Mouse (Mus musculus) WW6 (cell line): Measurements from ENCODE around the gene Astn2.

Experiments used
- DNase-seq: peaks from one replicate; pipeline ENCODE4 v3.0.0-alpha.2; 2013; ENCODE audit warnings: low read depth, low spot score

The Astn2 gene

DNA sequence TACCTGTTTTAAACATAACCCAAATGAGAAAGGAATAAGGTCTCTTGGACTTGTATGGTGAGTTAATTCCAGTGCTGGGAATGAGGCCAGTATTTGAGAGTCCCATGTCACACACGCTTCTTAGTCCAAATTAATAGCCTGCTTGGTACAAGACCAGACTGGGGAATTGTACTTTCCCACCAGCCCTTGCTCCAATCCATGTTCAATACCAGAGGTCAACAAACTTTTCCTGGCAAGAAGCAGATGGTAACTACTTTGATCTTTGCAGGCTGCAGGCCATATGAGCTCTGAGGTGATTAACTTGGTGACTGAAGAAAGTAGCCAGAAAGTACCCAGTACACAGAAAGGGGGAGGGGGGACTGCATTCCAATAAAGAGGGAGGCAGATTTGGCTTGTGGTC is 91.7 kb downstream of the Astn2 start:
- no peak for DNase-seq

DNA sequence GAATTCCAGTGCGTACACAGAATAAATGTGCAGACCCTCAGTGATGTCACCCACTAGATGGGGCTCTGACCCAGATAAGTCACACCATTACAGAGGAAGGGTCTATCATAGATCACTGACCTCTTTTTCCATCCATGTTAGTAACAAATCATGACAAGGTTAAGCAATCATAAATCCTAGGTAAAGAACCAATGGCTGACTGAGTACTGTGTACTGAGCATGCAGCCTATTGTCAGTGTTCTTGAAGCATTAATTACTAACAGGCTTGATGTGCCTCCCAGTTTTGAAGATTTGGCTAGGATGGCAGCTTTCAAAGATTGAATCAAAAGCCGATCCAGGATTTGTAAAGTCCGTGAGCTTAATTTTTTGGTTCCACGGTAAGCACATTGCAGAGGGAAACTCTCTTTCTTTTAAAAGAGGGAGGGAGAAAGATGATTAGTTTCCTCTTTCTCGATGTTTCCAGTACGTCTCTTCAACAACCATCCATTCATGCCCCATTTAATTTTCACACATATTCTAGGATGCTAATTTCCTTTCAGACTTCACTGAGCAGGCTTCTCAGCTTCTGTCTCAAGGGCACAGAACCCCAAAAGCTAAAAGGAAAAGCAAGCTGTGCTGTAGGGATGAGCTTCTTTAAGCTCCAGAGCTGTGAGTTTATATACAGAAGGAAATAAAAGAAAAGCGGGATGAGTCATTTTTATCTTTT is 93.9 kb downstream of the Astn2 start:
- DNase-seq, result no peak

DNA sequence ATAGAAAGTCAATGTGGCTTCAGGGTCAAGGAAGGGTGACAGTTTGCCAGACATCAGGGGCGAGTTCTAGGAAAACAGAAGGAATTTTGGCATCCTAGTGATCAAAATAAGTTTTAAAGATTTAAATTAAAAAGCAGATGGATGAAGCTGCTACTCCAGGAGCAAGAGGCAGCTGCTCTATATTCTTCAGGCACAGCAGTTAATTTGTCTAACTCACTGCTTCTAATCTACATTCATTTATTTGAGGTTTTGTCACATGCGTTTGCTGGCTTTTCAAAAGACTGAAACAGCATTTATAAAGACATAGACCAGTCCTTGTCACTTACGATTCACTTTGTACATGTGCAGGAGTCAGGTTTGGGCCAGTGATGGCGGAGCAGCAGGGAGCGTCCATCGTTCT is 98.0 kb downstream of the Astn2 start:
- DNase-seq, result no peak

DNA sequence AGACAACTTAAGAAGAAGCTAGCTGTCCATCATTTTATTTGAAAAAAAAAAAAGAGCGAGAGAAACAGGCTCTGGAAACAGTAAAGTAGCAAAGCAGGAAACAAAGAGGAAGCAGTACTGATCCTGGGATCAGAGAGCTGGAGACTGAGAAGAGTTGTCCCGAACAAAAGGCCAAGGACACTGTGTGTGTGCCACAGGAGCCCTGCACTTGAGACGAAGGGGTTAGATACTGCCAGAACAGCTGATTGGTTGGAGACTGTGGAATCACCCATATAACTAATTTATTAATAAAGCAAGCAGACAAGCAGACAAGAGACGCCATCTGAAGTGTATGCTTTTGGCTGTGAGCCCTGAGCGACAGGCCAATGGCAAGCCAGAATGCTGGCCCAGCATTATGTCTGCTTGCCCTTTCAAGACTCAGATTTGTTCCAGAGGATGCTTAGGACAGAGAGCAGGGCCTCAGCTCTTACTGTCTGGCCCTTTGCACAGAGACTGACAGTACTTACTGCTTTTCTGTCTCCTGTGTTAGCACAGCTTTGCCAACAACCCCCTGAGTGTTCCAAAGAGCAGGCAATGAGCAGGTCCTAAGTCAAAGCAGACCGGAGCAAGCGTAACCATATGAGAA is 101.6 kb downstream of the Astn2 start:
- no peak for DNase-seq

DNA sequence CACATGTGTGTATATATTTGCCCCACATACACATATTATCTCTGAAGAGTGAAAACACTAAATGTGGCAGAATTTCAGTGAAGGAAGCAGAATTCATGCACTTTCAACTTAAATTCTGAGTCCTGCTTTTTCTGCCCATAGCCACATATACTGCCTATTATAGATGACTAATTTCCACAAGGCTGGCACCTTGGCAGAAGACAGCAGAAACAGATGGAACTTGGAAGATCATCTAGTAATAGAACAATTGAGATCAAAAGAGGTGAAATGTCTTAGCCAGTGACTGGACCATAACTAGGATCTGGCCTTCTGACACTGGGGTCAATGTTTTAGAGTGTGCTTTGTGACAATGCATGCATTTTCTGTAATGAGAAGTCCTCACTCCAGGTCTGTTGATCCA is 119.4 kb downstream of the Astn2 start:
- no peak for DNase-seq

DNA sequence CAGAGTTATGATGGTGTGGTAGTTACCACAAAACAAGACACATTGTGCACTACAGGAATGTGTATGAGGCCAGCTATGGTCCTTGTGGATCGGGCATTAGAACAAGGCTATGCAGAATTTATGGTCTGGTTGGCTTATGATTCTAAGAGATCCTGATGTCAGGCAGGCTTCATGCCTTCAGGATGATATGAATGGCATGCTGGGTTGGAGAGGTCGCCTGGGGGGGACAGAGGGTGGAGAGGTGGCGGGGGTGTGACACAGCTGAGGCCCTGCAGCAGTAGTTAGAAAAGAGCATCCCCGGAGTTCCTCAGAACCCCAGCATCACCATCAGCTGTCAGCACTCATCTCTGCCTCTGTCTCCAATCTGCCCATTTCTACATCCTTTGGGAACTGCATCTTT is 128.3 kb downstream of the Astn2 start:
- DNase-seq, result no peak

DNA sequence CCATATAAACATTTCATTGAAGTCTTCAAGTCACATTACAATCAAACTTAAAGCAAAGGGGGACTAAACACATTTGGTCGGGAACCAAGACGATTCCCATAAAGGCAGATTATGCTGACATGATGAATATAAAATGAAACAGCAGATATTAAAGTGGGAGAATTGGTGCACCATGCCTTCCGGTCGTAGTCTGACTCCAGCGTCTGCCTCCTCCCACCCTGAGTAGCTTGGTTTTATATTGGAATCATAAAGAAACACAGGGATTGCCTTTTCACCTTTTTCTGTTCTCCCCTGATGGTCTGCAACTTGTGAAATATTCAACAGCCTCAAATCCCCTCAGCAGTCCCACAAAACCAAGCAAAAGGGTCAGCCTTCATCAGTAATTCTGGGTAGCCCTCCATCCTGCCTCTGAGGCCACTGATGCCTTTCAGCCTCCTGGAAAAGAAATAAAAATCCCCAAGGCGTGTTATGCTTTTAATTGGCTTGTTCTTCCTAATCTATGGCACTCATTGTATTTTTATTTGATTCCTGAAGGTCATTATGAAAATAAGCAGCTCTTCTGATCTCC is 132.8 kb downstream of the Astn2 start:
- DNase-seq, result no peak

DNA sequence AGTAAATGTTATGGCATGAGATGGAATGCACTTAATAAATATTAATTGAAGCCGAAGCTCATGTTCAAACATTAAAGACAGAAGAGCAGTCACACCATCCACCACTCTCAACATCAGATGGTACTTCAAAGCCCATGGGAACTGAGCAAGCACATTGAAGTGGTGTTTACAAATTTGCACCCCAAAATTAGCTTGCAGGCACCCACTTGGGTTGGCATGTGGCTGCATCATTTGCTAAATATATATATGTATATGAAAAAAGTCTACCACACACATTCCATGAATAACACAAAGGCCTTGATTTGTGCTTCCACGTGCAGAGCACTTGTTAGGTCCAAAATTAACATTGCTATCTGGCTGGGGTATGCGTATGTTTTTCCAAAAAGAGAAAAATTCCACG is 140.4 kb downstream of the Astn2 start:
- DNase-seq, result no peak

DNA sequence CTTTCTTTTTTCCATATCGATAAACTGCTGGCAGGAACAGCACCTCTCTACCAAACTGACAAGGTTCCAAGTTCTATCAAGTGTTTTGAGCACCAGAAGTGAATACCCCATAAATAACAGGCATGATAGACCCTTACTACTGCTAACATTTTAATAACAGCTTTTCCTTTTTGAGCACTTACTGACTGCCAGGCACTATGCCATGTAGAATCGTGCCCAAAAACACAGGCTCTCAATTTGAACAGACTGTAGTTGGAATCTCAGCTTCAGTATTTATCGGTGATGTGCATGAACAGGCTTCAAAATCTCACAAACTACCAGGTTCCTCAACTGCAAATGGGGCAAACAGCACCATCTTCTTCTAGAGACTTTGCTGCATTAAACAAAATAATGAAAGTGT is 143.1 kb downstream of the Astn2 start:
- no peak for DNase-seq

DNA sequence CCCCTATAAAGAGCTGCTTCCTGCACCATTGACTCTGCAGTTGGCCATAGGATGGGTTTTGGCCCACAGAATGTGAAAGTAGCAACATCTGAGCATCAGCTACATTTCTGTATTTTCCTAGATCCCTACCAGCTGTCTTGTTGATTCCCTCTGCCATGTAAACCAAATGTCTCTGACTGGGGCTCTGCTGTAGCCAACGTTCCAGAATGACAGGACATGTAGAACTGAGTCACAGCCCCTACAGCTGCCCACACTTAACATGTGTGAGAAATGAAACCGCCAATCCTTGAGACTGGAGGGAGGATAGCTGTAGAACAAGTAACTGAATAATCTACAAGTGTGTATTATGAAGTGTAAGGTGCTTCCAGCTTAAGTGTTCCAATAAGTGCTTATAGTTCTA is 145.5 kb downstream of the Astn2 start:
- no peak for DNase-seq

DNA sequence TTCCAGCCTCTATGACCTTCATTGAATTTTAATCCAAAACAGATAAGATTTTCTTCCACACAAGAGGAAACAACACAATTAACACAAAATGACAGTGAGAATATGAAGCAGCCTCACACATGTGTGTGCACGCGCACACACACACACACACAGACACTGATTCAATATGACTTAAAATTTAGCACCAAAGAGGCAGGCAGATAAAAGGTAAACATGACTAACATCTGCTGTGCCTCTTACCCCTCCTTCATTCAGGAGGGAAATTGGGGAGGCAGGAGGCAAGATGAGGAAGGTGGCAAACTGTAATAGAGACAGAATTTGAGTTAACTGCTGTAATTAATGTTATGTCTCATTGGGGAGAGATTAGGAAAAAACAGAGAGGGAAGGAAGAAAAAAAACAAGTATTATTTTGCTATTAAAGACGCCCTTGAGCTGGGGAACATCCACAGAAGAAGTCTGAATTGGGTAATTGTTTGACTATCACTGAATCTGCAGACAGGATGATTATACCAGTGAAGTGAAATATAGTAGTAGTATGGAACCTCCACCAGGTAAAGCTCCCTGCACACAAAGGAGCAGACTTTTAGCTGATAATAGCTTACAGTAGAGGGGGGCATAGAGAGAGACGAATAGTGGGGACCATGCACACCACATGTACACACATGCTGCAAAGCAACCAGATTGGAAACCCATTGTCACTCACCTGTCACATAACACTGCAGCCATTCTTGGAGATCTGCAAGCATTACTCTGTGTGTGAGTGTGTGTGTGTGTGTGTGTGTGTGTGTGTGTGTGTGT is 149.5 kb downstream of the Astn2 start:
- DNase-seq, result no peak

DNA sequence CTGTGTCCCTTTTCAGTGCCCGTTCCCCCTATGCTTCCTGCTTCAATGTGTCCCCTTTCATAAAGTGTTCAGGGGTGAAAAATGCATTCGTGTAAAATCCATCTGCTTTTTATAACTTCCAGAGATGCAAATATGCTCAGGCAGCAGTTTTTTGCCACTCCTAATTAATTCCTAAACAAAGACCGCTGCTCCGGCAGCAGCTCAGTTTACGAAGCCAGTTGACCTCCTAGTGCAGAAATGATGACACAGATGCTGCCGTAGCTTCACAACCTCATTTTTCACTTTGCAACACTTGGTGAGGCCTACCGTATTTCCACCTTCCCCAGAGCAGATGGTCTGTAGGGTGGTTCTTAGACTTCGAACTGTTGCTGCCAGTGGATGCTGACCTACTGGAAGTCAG is 155.9 kb downstream of the Astn2 start:
- no peak for DNase-seq

DNA sequence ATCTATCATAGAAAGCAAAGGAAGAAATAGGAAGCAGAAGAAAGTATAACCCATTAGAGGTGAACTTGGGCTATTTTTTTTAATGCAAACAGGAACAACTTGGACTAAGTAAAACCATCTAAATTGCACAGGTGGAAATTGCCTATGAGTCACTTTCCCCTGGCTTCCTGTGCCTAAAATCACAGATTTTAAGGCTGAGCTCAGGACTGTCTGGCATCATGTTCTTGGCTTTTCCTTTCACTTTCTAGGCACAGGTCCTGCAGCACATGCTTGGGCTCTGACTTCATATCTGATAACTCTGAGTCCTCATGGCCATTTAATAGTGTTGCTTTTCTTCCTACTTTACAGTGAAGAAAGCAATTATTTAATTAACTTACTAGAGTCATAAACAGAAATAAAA is 161.7 kb downstream of the Astn2 start:
- no peak for DNase-seq

DNA sequence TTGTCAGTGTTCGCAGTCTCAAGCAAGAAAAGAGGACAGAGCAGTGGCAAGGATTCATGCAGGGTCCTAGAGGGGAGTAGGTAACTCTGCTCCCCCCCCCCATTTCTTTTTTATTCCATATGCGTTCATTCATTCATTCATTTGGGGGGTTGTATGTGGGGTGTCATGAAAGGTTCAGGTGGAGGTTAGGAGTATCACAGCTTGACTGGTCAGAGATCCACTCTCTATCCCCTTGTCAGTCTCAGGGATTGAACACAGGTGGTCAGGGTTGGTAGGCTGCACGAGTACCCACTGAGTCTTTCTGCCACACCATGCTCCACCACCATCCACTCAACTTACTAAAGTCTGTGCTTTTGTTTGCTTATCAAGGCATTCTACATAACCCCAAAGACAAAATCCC is 171.6 kb downstream of the Astn2 start:
- no peak for DNase-seq

DNA sequence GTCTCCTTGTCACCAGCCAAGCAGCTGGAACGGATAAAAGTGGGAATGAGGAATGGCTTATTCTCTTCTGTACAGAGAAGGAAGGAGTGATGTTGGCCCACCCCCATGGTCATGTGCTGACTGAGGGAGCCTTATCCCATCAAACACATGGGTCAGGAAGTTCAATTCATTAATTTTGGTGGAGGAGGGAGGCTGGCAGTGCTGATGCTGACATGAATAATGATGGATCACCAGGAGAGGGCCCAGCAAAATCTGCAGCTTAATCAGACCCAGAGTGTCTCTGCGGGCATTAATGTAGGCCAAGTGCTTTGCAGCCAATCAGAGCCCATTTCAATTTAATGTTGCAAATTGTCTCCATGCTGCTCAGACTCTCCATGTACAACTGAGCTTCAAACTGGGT is 172.1 kb downstream of the Astn2 start:
- no peak for DNase-seq

DNA sequence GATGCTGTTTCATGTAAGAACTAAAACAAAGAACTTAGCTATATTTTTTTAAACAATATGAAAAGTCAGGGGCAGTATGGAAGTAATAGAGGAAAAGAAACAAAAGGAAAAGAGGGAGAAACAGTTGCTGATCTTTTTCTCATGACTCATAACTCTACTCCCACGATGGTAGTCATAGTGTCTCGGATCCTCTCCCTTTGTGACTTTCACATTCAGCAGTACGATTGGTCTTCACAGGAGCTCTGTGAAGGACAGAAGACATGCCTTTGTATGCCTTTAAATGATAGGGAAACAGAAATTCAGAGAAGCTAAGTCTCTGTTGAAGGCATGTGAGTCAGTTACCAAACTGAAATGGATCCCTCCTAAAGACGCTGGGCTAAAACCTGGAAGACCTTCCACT is 173.7 kb downstream of the Astn2 start:
- DNase-seq, result no peak

DNA sequence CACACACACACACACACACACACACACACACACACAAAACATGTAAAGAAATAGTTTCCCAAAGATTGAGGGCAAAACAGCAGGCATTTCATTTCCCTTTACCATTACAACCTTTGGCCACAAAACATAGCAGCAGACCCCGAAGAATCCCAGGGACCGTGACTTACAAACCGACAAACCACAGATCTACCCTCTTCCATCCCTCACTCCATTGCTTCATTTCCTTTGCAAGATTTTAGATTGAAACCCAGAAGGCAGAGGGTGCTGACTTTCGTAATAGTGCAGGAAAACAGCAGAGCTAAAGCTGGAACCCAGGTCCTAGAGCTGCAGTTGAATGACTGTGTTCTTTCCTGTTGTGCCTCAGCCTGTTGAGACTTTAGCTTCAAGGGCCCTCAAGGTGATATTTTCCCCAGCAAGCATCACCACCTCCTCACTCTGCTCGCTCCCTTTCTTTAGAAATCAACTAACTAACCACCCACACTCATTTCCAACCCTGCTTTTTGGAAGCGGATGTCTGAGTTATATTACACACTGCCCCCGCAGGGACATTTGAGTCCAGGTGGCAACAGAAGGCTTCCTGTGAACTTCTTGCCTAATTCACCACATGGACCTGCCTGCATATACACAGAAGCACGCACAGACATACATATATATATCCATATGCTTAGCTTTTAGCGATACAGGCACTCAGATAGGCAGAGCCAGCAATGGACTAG is 181.7 kb downstream of the Astn2 start:
- no peak for DNase-seq

DNA sequence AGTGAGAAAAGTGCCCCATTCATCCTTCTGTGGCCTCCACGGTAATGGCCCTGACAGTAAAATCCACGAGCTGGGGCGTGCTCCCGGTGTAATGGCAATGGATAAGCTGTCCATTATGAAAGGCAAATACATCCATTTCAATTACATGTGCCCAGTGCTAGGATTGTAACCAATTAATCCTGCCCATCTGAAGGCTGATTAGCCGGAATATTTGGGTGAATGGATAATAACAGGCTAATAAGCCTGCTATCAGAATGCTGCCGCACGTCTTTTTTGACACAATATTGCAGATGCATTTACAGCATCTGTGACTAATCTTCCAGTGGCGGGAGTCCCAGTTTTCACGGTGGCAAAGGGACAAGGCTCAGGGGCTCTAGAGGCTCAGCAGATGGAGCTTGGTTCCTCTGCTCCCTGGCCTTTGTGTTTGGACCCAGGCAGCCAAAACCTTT is 189.2 kb downstream of the Astn2 start:
- DNase-seq, result no peak

DNA sequence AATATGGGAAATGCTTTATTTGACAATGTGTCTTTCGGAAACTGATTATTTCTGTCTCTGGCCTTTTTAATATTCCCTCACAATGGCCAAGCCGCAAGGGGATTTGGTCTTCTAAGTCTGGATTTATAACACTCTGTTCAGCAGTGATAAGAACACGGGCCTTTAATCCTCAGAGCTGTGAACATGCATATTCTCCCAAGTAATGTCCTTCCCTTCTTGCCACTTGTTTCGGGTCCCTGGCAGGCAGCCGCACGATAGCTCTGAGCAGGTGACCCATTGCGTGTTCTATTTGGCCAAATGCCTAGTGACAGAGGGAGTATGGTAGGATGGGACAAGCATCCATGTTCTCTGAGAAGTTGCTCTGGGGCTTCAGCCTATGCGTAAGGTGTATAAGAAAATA is 214.8 kb downstream of the Astn2 start:
- DNase-seq, result no peak

DNA sequence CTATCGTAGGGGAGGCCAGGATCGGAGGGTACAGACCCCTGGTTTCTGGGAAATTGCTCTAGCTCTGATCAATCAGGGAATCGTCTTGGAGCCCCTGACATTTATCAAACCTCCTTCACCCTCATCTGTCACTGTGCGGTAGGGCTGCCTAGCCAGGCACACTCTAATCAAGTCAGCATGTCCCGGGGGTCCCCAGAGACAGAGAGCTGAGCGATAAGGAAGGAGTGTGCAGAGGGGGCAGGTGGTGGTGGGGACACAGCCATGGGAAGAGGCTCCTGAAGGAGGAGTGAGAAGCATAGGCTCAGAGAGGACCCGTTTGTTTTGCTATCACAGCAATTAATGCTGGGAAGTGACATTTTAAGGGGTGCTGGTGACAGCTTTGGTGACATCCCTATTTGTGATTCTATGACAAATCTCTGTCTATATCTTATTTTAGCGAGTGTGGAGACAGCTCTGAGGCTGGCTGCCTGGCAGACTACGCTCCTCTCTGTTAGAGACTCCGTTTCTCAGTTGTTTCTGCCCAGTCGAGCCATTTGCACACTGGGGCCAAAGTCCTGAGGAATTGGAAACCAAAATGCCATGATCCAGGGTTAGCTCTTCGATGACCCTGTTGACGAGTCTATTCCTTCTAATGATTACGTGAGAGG is 228.4 kb downstream of the Astn2 start:
- DNase-seq, result no peak

DNA sequence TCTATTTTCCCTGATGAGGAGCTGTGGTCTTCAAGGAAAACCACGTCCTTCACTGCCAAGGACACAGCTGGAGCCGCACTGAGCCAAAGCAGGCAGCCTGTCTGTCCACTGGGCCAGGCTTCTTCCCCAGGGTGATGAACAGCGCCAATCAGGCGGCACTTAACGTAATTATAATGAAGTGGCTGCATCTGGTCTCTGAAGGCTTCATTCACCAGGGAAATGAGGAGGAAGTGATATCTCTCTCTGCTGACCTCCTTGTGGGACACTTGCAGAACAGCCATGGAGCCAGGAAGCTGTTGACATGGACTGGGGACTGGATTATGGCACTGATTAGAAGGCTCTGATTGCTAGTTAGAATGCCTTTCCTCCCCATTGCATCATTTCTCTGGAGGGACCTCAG is 232.8 kb downstream of the Astn2 start:
- no peak for DNase-seq
